Mouse (Mus musculus) stomach, adult 2 months (tissue): ENCODE results near the gene Actc1. TPM values are rescaled to one million over a fixed set of nuclear protein-coding genes. Genes with fewer than 3 reads are reported as not detected.

Source experiments
- polyA plus RNA-seq: library from polyadenylated mRNA; depleted of rRNA; stranded (reverse); fragments of >200 nt; gene quantifications from 2 replicates; pipeline ENCODE4 v1.2.3, GENCODE M21; 2012; rRNA removed

The Actc1 gene
- 31.1 and 39.7 TPM in 2 replicates for polyA plus RNA-seq

GRCm38 (mm10) chr2:114052696-114053598 lies at the start of gene Actc1:
Actc1 (minus strand) TSS chr2:114053548.

GRCm38 (mm10) chr2:114013295-114013771 lies 40.0 kb downstream of the Actc1 start, which contains the start of gene Gjd2:
Gjd2 (minus strand) TSS chr2:114013619.

Other genes with a start within 250 kb of the Actc1 start
- 2.1 and 2.9 TPM in 2 replicates for gene Scg5, start 224.4 kb downstream of the Actc1 start, polyA plus RNA-seq
- gene Arhgap11a, start 204.9 kb downstream of the Actc1 start, polyA plus RNA-seq: 0.34 and 0.79 TPM in 2 replicates
- 0.08 and 0.14 TPM in 2 replicates for gene Gjd2, start 39.9 kb downstream of the Actc1 start, polyA plus RNA-seq
- 4.7 and 6.9 TPM in 2 replicates for gene Aqr, start 133.5 kb upstream of the Actc1 start, polyA plus RNA-seq
- gene Zfp770, start 147.9 kb upstream of the Actc1 start, polyA plus RNA-seq: 0.05 and 0.08 TPM in 2 replicates